Mouse (Mus musculus) kidney, embryonic 14.5 days (tissue): Measurements from ENCODE around the gene Btk. TPM values are rescaled to one million over a fixed set of nuclear protein-coding genes. Genes with fewer than 3 reads are reported as not detected.

ENCODE experiments used
- ATAC-seq: fragments of 200-750 bp; cut with Nextera tagmentation; 2 replicates; pipeline ENCODE4 v1.8.0; 2017; ENCODE audit warnings: moderate number of reproducible peaks, mild to moderate bottlenecking, moderate TSS enrichment, moderate library complexity; ENCODE audit not compliant: low FRiP score, low TSS enrichment
- H3K27ac ChIP-seq: fragments of 300-500 bp; sonication (generic); 2 replicates; pipeline ENCODE4 v1.5.1; 2014; ENCODE audit warnings: low read depth, mild to moderate bottlenecking, low read length, moderate library complexity, mixed read lengths
- H3K27me3 ChIP-seq: fragments of 300-500 bp; sonication (generic); 2 replicates; pipeline ENCODE4 v1.6.1; 2014; ENCODE audit warnings: mild to moderate bottlenecking, low read length; ENCODE audit not compliant: control insufficient read depth, insufficient read depth
- H3K36me3 ChIP-seq: fragments of 300-500 bp; sonication (generic); 2 replicates; pipeline ENCODE4 v1.6.1; 2014; ENCODE audit warnings: low read length, mixed read lengths; ENCODE audit not compliant: control insufficient read depth, insufficient read depth
- H3K4me1 ChIP-seq: fragments of 300-500 bp; sonication (generic); 2 replicates; pipeline ENCODE4 v1.6.1; 2014; ENCODE audit warnings: low read length, mixed read lengths; ENCODE audit not compliant: control insufficient read depth, insufficient read depth
- H3K4me2 ChIP-seq: fragments of 300-500 bp; sonication (generic); replicated peaks from 2 replicates; pipeline ENCODE4 v1.6.1; 2014; ENCODE audit warnings: low read depth, mild to moderate bottlenecking, low read length
- H3K4me3 ChIP-seq: fragments of 300-500 bp; sonication (generic); 2 replicates; pipeline ENCODE4 v1.5.1; 2014; ENCODE audit warnings: mild to moderate bottlenecking, low read length
- H3K9ac ChIP-seq: fragments of 300-500 bp; sonication (generic); 2 replicates; pipeline ENCODE4 v1.6.1; 2014; ENCODE audit warnings: low read depth, mild to moderate bottlenecking, low read length, moderate library complexity
- H3K9me3 ChIP-seq: fragments of 300-500 bp; sonication (generic); 2 replicates; pipeline ENCODE4 v1.6.1; 2016; ENCODE audit warnings: low read length; ENCODE audit not compliant: control insufficient read depth
- WGBS: fragments of 180-500 bp; shearing (Covaris S2); extraction: QIAGEN DNeasy Blood & Tissue Kit; methylation state at CpG from one replicate; pipeline ENCODE4 v1.1.7; 2014; 5-methylcytosine and 5-hydroxymethylcytosine counted together
- polyA plus RNA-seq: library from polyadenylated mRNA; unstranded; fragments of >200 nt; fragmentation: Nextera tagmentation; extraction: Ambion mirVana; gene quantifications from 2 replicates; pipeline ENCODE4 v1.2.1, GENCODE M21; 2014

The Btk gene
- polyA plus RNA-seq, 1 experiment from 2014 or later, result 0.31 TPM

DNA sequence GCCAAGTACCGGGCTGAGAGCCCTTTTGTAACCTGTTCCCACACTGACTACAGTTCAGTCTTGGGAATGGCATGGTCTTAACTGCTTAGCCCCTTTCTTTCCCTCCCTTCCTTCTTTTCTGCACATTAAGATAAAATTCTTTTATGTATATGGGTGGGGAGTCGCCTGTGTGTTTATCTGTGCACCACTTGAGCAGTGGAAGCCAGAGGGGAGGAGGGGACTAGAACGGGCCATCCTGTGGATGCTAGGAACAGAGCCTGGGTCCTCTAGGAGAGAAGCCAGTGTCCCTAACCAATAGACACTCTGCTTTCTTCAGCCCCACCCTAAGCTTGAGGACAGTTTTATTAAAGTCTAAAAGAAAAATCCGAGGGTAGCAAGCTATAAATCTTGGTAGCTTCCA lies 27.6 kb upstream of the Btk start:
- no peaks in the 10 kb centered on the region for H3K4me1 ChIP-seq
- no peak overlapping the region for H3K27ac ChIP-seq
- no peaks in the 10 kb centered on the region for H3K36me3 ChIP-seq
- no peaks in the 10 kb centered on the region for H3K27me3 ChIP-seq
- no peak for ATAC-seq
- 69% methylated on average over 4 of the region's 4 CpGs for WGBS
- no peak overlapping the region for H3K4me3 ChIP-seq
- no peak overlapping the region for H3K9ac ChIP-seq
- no peaks in the 10 kb centered on the region for H3K9me3 ChIP-seq
- no peak overlapping the region for H3K4me2 ChIP-seq

DNA sequence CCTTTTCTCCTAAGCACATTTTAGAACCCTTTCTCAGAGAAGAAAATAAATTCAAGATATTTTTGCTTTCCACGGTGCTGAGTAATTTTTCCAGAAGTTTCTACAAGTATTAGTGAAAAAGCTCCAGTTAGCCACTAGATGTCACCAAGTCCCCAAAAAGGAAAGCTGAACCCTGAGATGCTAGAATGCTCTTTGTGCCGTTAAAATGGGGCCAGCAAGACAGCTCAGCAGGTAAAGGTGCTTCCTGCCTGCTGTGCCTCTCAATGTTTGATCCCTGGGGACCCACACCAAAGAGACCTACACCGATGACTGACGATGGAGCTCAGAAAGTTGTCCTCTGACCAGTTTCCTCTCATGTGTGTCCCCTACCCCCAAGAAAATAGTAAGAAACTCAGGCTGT lies 26.1 kb upstream of the Btk start:
- H3K4me1 ChIP-seq, result no peaks in the 10 kb centered on the region
- H3K27ac ChIP-seq, result no peak overlapping the region
- 40% methylated on average over 4 of the region's 4 CpGs for WGBS
- H3K9ac ChIP-seq, result no peak overlapping the region
- no peak overlapping the region for H3K4me2 ChIP-seq
- H3K9me3 ChIP-seq, result no peaks in the 10 kb centered on the region
- no peaks in the 10 kb centered on the region for H3K27me3 ChIP-seq
- no peak for ATAC-seq
- no peak overlapping the region for H3K4me3 ChIP-seq
- no peaks in the 10 kb centered on the region for H3K36me3 ChIP-seq

DNA sequence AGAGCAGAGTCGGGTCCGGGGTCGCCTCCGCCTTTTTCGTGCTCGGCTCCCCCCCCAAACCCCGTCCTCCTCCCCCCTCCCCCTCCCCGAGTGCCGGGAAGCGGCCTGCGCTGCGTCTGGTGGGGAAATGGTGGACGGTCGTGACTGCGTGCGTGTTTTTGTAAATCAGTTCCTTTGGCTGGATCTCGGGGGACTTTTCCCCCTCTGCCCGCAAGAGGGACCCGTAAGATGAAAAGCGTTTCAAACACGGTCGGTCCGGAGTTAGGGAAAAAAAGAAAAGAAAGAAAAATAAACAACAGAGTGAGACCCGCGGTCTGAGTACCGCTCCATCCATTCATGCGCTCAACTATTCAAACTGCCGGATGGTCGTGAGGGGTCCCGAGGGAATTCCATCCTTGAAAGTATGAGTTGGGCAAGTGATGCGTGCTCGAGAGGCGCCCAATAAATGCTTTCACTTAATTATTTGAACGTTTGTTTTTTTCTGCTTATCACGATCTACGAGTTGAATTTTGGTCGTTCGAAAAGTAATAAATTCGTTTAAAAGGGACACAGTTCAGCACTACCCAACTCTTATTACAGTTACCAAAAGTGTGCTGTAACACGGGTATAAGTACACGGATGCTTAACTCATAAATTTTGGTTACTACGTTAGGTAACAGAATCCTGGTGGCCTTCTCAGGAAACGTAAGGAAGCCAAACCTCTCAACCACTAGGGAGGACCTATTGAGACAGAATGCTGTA lies 18.2 kb upstream of the Btk start:
- Histone ChIP-seq H3K4me2 (peak overlapping the region; percentile 45), H3K27ac (peak overlapping the region; percentile 78), H3K4me1 (no peaks in the 10 kb centered on the region), H3K9me3 (no peaks in the 10 kb centered on the region), H3K9ac (peak overlapping the region; percentile 66), H3K27me3 (no peaks in the 10 kb centered on the region), H3K4me3 (peak overlapping the region; percentile 57), H3K36me3 (no peaks in the 10 kb centered on the region; the same call in 1 of the 2 replicates)
- WGBS, result 26% methylated on average over 42 of the region's 43 CpGs
- ATAC-seq, result peak; percentile 81

DNA sequence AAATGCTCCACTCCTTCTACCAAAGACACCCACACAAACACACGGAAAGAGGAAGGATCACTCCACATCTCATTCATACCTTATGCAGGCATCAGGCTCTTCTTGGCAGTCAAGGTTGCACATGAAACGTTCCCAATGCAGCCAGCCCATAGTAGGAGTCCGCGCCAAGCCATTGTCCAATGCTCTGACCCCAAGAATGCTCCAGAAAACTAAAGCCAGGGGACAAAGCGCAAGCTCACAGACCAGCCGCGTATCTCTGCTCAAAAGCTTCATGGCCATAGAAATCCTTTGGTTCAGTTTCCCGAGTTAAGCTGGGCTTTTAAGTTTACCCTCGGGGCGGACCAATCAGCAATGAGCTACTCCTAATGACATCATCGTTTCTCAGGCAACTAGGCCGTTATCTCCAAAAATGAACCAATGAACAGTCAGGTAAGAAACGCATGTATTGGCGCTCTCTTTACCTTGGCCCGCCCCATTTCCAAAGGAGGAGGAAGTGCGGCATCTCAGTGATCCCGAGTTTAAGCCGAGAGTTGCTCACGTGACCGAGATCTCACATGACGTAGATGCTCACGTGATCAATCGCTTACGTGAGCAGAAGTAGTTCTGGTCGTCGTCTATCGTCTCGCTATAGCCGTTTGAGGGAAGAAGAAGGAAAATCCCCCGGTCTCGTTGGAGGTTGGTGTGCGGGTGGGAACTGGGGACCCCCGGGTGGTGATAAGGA lies 17.4 kb upstream of the Btk start, which contains the start of the genes Gla and Hnrnph2:
Gla (minus strand) TSS at position 467 of the 721 bp plus-strand sequence.
Hnrnph2 (plus strand) TSS at position 521 of the 721 bp plus-strand sequence.
- WGBS, result 33% methylated on average over 33 of the region's 33 CpGs
- H3K4me3 ChIP-seq, result peak within 1 kb of the TSS; percentile 57
- peak within 1 kb of the TSS; percentile 78 for H3K27ac ChIP-seq
- H3K36me3 ChIP-seq, result no peaks in the 10 kb centered on the region; the same call in 1 of the 2 replicates
- H3K27me3 ChIP-seq, result no peaks in the 10 kb centered on the region
- H3K4me2 ChIP-seq, result peak within 1 kb of the TSS; percentile 51
- H3K9me3 ChIP-seq, result no peaks in the 10 kb centered on the region
- peak; percentile 98 for ATAC-seq
- H3K9ac ChIP-seq, result peak within 1 kb of the TSS; percentile 66
- H3K4me1 ChIP-seq, result no peaks in the 10 kb centered on the region

DNA sequence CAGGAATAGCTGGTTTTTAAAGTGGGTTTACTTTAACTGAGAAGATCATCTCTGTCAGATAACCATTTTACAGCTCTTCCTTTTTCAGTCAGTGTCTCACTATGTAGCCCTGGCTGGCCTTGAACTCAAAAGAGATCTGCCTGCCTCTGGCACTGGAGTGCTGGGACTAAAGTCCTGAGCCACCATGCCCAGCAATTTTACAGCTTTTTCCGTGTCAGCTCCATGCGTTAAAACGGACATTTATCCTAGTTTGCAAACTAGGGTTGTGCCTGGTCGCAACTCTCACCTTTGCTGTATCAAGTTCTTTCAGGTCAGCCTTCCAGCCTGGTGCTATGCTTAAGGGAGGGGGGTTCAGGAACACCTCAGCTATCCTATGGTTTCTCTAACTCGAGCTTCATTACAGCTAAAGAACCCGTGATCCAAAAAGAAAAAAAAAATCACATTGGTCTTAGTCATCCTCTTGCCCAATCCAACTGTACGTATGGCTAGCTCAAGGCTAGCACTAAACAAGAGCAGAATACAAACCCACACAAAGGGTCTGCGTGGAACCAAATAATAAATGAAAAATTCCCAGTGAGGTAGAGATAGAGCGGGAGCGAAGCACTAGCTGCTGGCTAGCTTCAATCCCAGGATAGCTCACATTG lies 16.7 kb upstream of the Btk start:
- H3K9me3 ChIP-seq, result no peaks in the 10 kb centered on the region
- no peaks in the 10 kb centered on the region; the same call in 1 of the 2 replicates for H3K36me3 ChIP-seq
- H3K27me3 ChIP-seq, result no peaks in the 10 kb centered on the region
- no peaks in the 10 kb centered on the region for H3K4me1 ChIP-seq
- ATAC-seq, result no peak
- 36% methylated on average over 10 of the region's 10 CpGs for WGBS
- peak overlapping the region; percentile 51 for H3K4me2 ChIP-seq
- peak overlapping the region; percentile 57 for H3K4me3 ChIP-seq
- no peak overlapping the region for H3K27ac ChIP-seq
- peak overlapping the region; percentile 56 for H3K9ac ChIP-seq

DNA sequence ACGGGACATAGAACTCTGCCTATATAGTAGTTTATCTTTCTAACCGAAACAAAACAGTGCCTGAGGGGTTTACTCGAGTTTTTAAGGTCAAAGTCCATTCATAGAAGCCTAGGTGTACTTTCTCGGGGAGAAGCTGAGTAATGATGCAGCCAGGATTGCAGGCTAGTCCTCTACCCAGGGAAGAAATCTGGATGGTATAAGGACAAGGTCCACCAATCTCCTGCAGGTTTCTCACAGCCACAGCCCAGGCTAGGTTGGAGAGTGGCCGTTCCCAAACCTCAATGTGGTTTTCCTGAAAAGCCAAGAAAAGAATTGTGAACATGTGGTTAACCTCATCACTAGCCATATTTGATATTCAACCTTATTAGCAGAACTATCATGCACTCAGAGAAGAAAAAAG lies 6.5 kb upstream of the Btk start:
- WGBS, result 63% methylated on average over 5 of the region's 5 CpGs
- Histone ChIP-seq H3K36me3 (peaks cover 2% of the 10 kb centered on the region; the same call in 1 of the 2 replicates), H3K4me2 (no peak overlapping the region), H3K9ac (no peak overlapping the region), H3K4me3 (no peak overlapping the region), H3K4me1 (no peaks in the 10 kb centered on the region), H3K27ac (no peak overlapping the region), H3K9me3 (no peaks in the 10 kb centered on the region), H3K27me3 (no peaks in the 10 kb centered on the region)
- ATAC-seq, result no peak

DNA sequence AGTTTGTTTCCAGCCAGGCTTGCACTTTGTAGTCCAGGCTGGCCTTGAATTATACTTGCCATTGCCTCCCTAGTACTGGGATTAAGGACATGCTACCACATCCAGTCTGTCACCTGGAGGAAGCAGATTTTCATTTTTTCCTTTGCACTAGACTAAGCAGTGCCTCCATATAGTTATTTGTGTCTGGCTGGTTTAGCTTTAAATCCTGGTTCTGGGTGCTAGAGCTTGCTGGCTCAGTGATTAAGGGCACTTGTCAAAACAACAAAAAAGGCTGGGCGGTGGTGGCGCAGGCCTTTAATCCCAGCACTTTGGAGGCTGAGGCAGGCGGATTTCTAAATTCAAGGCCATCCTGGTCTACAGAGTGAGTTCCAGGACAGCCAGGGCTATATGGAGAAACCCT lies 5.6 kb upstream of the Btk start:
- Histone ChIP-seq H3K4me3 (no peak overlapping the region), H3K9me3 (no peaks in the 10 kb centered on the region), H3K4me2 (no peak overlapping the region), H3K9ac (no peak overlapping the region), H3K4me1 (no peaks in the 10 kb centered on the region), H3K27ac (no peak overlapping the region), H3K36me3 (peaks cover 2% of the 10 kb centered on the region; the same call in 1 of the 2 replicates), H3K27me3 (no peaks in the 10 kb centered on the region)
- ATAC-seq, result no peak
- WGBS, result 85% methylated on average over 3 of the region's 3 CpGs

DNA sequence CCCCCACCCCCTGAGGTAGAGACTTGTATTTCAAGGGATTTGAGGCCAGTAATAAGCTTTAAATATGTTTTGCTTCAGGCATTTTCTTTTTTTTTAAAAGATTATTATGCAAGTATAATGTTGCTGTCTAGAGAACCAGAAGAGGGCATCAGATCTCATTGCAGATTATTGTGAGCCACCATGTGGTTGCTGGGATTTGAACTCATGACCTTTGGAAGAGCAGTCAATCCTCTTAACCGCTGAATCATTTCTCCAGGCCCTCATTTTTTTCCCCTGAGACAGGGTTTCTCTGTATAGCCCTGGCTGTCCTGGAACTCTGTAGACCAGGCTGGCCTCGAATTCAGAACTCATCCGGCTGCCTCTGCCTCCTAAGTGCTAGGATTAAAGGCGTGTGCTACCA lies 4.9 kb upstream of the Btk start:
- Histone ChIP-seq H3K9me3 (no peaks in the 10 kb centered on the region), H3K4me3 (no peak overlapping the region), H3K9ac (no peak overlapping the region), H3K36me3 (peaks cover 2% of the 10 kb centered on the region; the same call in 1 of the 2 replicates), H3K4me1 (no peaks in the 10 kb centered on the region), H3K27me3 (no peaks in the 10 kb centered on the region), H3K4me2 (no peak overlapping the region), H3K27ac (no peak overlapping the region)
- 78% methylated on average over 4 of the region's 4 CpGs for WGBS
- no peak for ATAC-seq
